Mouse (Mus musculus): ENCODE data around the gene Rnf215. TPM values are rescaled to one million over a fixed set of nuclear protein-coding genes. Genes with fewer than 3 reads are reported as not detected.
"Not testable (repeated sequence)": the region's sequence is repeated elsewhere in the genome, so short reads cannot be mapped to it uniquely, and the experiment has no call there.

Rnf215 gene
- polyA plus RNA-seq, 1 experiment: 34.9 TPM

DNA sequence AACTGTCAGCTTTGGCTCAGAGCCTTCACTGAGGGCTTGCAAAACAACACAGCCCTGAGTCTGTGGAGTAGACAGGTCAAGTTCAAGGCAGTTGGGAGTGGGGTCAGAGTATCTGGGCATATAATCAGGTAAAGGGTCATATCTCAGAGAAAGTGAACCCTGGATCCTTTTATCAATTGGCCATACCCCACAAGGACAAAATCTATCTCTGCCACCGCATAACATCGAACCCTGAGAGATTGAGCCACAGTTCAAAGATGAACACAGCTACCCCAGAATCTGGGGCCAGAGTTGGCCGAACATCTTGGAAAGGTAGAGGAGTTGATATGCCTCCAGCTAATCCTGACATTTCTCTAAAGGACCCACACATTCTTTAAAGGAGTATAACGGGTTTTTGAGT lies 23.0 kb upstream of the Rnf215 start:
- Histone ChIP-seq H3K27ac (ENCODE audit: insufficient read depth, low read length) (no peak overlapping the region), H3K4me3 (ENCODE audit: insufficient read depth, low read length) (no peak overlapping the region), H3K4me1 (ENCODE audit: control insufficient read depth, insufficient read depth, low read length) (peaks cover 8% of the 10 kb centered on the region)
- TF ChIP-seq CTCF (IDR thresholded peaks at IDR 0.05; ENCODE audit: extremely low read depth, insufficient read depth, low read length): no peak
- TF ChIP-seq POLR2A (IDR thresholded peaks at IDR 0.05; ENCODE audit: extremely low read depth, insufficient read depth, low read length): no peak

DNA sequence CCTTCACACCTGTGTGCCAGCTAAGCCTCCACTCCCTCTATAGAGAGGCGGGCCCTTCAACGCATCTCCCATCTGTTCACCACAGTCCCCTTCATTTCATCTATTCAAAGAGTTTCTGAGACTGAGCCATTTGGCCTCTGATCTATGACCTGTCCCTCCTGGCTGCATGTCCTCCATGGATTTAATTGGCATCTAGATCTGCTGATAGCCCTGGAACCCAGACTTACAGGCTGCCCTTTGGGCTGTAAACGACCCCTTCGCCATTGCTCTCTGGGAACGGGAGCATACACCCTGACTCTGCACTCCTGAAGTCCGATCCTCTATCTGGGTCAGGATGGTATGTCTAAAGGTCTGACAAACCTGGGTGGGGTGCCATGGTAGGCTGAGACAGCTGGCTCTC lies 22.1 kb upstream of the Rnf215 start:
- no peak overlapping the region for H3K4me3 ChIP-seq (ENCODE audit: insufficient read depth, low read length)
- no peak overlapping the region for H3K27ac ChIP-seq (ENCODE audit: insufficient read depth, low read length)
- peaks cover 7% of the 10 kb centered on the region for H3K4me1 ChIP-seq (ENCODE audit: control insufficient read depth, insufficient read depth, low read length)
- TF ChIP-seq POLR2A (IDR thresholded peaks at IDR 0.05; ENCODE audit: extremely low read depth, insufficient read depth, low read length) (no peak), CTCF (IDR thresholded peaks at IDR 0.05; ENCODE audit: extremely low read depth, insufficient read depth, low read length) (no peak)

DNA sequence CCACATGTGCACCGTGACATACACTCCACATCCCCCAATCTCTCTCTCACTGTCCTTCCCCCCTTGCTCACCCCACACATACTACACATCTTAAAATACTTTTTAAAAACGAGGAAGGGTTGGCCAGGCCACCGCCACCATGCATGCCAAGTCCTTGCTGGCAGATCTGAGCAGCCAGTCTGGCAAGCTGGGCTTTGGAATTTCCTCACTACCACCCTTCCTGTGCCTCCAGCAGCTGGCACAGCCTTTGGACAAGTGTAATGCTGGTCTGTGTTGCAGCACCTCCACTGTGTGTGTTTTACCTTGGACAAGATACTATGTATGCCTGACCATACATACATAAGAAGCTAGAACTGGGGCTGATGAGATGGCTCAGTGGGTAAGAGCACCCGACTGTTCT lies 21.5 kb upstream of the Rnf215 start:
- Histone ChIP-seq H3K27ac (ENCODE audit: insufficient read depth, low read length) (no peak overlapping the region), H3K4me3 (ENCODE audit: insufficient read depth, low read length) (no peak overlapping the region), H3K4me1 (ENCODE audit: control insufficient read depth, insufficient read depth, low read length) (peaks cover 7% of the 10 kb centered on the region)
- no peak for TF ChIP-seq CTCF (IDR thresholded peaks at IDR 0.05; ENCODE audit: extremely low read depth, insufficient read depth, low read length)

DNA sequence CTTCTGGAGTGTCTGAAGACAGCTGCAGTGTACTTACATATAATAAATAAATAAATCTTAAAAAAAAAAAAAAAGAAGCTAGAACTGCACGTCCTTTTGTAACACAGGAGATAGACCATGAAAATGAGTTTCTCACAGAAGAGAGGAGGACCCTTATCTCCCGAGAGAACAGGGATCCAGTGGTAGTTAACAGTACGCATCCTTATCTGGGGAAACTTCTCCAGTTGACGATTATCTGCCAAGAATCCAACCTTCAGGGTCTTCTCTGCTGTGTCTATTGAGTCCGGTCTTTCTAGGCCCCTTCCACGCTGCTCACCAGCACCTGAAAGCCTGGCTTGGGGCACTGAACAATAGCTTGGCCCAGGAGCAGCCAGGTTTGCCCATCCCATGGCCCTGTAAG lies 21.0 kb upstream of the Rnf215 start:
- TF ChIP-seq POLR2A (IDR thresholded peaks at IDR 0.05; ENCODE audit: extremely low read depth, insufficient read depth, low read length) (no peak), CTCF (IDR thresholded peaks at IDR 0.05; ENCODE audit: extremely low read depth, insufficient read depth, low read length) (no peak)
- H3K4me3 ChIP-seq (ENCODE audit: insufficient read depth, low read length): no peak overlapping the region
- H3K4me1 ChIP-seq (ENCODE audit: control insufficient read depth, insufficient read depth, low read length): peaks cover 10% of the 10 kb centered on the region
- H3K27ac ChIP-seq (ENCODE audit: insufficient read depth, low read length): no peak overlapping the region

DNA sequence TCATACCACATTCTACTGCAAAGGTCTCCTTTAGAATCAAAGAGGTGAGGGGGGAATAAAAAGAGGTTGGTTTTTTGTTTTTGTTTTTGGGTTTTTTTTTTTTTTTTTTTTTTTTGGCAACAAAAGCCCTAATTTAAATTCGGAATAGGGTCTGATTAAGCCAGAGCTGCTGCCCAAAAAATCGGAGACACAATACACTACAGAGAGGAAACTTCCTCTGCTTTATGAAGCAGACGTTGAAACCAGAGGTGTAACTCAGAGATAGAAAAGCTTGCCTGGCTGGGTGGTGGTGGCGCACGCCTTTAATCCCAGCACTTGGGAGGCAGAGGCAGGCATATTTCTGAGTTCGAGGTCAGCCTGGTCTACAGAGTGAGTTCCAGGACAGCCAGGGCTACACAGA lies 20.5 kb upstream of the Rnf215 start:
- H3K27ac ChIP-seq (ENCODE audit: insufficient read depth, low read length); H3K4me3 ChIP-seq (ENCODE audit: insufficient read depth, low read length): not testable (repeated sequence)
- peaks cover 10% of the 10 kb centered on the region for H3K4me1 ChIP-seq (ENCODE audit: control insufficient read depth, insufficient read depth, low read length)

DNA sequence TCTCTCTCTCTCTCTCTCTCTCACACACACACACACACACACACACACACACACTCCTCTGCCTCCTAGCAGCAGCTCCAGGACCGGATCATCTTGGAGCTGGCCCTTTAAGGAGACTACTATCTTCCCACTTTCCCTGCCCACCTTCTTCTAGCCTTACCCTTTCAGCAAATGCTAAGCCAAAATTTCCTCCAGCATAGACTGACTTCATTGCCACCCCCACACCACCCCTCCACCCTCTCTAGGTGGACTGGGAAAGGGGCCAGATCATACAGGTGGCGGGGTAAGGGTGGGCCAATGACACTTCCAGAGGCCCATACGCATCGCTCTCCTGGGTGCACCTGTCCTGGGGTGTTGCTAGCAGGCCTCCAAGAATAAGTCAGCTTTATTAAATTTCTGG lies 19.6 kb upstream of the Rnf215 start:
- no peak overlapping the region for H3K27ac ChIP-seq (ENCODE audit: insufficient read depth, low read length)
- TF ChIP-seq CTCF (IDR thresholded peaks at IDR 0.05; ENCODE audit: extremely low read depth, insufficient read depth, low read length): no peak
- no peak for TF ChIP-seq POLR2A (IDR thresholded peaks at IDR 0.05; ENCODE audit: extremely low read depth, insufficient read depth, low read length)
- peaks cover 10% of the 10 kb centered on the region for H3K4me1 ChIP-seq (ENCODE audit: control insufficient read depth, insufficient read depth, low read length)
- no peak overlapping the region for H3K4me3 ChIP-seq (ENCODE audit: insufficient read depth, low read length)

DNA sequence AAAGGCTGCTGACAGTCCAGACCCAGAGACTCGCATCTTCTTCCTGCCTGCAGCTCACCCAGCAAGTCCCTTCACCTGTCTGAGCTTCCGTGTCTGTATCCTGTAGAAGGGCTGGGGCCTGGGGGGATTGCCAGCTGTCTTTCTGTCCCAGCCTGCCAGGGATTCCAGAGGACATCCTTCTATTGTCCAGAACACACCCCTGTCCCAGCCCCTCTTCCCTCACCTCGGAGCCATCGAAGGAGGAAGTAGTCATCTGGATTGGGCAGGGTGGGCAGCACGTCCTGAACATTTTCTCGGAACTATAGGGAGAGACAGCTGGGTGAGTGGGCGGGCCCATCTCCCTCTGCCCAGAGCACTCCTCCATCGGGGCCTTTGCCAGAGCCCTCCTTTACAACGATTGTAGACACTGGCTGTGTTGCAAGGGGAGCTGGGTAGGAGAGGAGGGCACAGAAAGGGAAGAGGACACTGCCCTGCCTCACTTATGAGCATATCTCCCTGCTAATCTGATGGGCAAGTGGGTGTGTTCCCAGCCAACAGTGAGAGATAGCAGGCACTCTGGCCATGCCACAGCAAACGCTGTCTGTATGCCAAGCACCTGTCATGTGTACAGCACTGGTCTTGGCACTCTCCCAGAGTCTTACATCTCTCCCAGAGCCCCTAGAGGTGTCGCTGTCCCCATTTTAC lies 18.4 kb upstream of the Rnf215 start:
- TF ChIP-seq CTCF (IDR thresholded peaks at IDR 0.05; ENCODE audit: extremely low read depth, insufficient read depth, low read length): no peak
- TF ChIP-seq POLR2A (IDR thresholded peaks at IDR 0.05; ENCODE audit: extremely low read depth, insufficient read depth, low read length): no peak
- H3K4me3 ChIP-seq (ENCODE audit: insufficient read depth, low read length): peak overlapping the region; percentile 87; the same call in 1 of the 2 replicates
- H3K27ac ChIP-seq (ENCODE audit: insufficient read depth, low read length): no peak overlapping the region
- H3K4me1 ChIP-seq (ENCODE audit: control insufficient read depth, insufficient read depth, low read length): peaks cover 10% of the 10 kb centered on the region

DNA sequence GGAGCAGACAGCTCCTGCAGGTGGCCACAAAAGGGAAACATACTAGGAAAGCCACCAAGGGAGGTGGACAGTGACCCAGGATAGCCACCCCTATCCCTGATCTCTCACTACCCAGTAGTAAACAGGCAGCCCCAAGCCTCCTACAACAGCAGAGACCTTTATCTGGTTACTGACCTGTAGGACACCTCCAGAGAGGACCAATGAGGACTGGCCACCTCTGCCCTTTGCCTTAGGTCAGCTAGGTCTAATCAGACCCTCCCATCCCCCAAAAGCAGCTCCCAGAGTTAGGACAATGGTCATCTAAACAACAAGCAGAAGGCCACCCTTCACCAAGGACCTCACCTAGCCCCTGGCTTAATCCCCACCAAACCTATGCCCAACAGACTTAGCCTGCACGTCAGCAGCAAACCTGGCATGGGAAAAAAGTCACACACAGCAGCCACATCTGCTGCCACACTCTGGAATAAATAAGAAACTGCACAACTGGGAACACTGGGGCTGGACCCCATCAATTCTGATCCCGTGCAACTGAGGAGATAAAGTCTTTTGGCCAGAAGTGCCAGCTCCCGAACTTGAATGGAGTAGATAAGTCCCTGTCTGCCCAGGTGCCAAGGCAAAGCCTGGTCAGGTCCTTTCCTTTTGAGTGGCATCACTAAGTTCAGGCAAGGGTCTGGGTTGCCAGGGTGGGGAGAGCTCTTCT lies 17.5 kb upstream of the Rnf215 start:
- Histone ChIP-seq H3K27ac (ENCODE audit: insufficient read depth, low read length) (0 out of 2 replicates have a peak overlapping the region, but pooled peaks have one; percentile 87), H3K4me1 (ENCODE audit: control insufficient read depth, insufficient read depth, low read length) (peaks cover 10% of the 10 kb centered on the region), H3K4me3 (ENCODE audit: insufficient read depth, low read length) (peak overlapping the region; percentile 87)
- no peak for TF ChIP-seq POLR2A (IDR thresholded peaks at IDR 0.05; ENCODE audit: extremely low read depth, insufficient read depth, low read length)
- TF ChIP-seq CTCF (IDR thresholded peaks at IDR 0.05; ENCODE audit: extremely low read depth, insufficient read depth, low read length): 0 out of 2 replicates have a peak, but pooled peaks have one; percentile 10

DNA sequence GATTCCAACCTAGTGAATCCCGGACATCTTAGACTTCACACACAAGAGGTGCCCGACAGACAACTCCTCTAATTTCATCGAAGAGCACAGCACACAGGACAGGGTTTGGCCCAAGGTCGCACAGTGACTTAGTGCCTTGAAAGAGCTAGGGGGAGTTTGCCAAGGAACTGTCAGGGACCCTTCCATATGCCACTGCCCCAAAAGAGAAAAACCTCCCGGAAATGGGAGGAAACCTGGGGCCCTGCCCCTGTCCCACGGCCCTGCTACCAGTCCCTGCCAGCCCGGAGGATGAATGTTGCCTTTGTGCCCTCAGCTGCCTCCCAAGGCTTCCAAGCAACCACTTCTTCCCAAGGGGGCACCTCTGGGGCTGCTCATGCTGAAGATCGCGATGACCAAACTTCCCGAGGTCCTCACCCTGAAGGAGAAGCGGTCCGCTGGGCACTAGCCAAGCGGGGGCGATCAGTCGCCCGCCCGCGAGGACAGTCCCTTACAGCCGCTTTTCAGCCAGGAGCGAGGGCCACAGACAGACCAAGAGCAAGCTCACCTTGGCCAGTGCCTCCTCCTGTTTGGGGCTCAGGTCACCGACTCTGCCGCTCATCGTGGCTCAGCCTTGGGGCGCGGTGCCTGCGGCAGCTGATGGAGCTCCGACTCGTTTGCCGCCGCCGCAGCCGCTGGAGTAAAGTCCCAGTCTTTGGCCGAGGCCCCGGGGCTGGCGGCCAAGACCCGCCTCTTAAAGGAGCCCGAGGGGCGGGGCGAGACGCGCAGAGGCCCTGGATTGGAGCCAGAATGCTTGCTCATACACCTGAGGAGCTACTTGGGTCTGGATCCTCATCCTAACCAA lies 16.7 kb upstream of the Rnf215 start:
- no peak for TF ChIP-seq CTCF (IDR thresholded peaks at IDR 0.05; ENCODE audit: extremely low read depth, insufficient read depth, low read length)
- peak; percentile 67 for TF ChIP-seq POLR2A (IDR thresholded peaks at IDR 0.05; ENCODE audit: extremely low read depth, insufficient read depth, low read length)
- peaks cover 10% of the 10 kb centered on the region for H3K4me1 ChIP-seq (ENCODE audit: control insufficient read depth, insufficient read depth, low read length)
- peak overlapping the region; percentile 87 for H3K27ac ChIP-seq (ENCODE audit: insufficient read depth, low read length)
- peak overlapping the region; percentile 87 for H3K4me3 ChIP-seq (ENCODE audit: insufficient read depth, low read length)
